Mouse (Mus musculus): ENCODE data around the gene Tbc1d7.

DNA sequence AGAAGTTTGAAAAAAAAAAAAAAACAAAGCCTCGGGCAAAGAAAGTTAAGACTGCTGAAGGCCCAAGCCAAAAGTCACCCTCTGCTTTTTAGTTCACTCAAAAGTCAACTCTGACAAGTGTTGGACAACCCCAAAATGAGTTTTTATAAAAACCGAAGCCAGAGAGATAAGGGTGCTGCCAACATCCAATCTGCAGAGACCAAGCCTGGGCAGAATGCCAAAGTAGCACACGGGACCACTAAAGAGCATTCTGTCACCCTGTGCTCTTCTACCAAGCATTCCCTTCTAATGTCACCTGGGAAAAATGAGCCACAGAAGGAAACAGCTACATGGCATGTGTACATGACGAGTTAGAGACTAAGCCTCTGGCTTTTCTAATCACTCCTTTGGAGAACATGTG, 36.8 kb downstream of the Tbc1d7 start:
- TF ChIP-seq GATA1 (IDR thresholded peaks at IDR 0.05; ENCODE audit: borderline replicate concordance, low read length) (no peak), FLI1 (IDR thresholded peaks at IDR 0.05; ENCODE audit: low read length) (no peak)

Measured in megakaryocyte, embryonic 14.5 days (primary cell).